Mouse (Mus musculus) gastrocnemius, adult 8-10 months (tissue): Measurements from ENCODE around the gene Treml4. TPM values are rescaled to one million over a fixed set of nuclear protein-coding genes. Genes with fewer than 3 reads are reported as not detected.

Experiments
- DNase-seq, 2 experiments: peaks; one replicate each; pipeline ENCODE4 v3.0.0; 2022; ENCODE audit warnings: low spot score in 2 of 2
- total RNA-seq, 4 experiments: library from RNA; stranded (reverse); gene quantifications; 2 replicates each; pipeline ENCODE4 v1.2.4; 2022

Treml4 gene
- not detected for total RNA-seq

GRCm38 (mm10) chr17:48263741-48264362, at the start of gene Treml4:
Gene Treml4, plus strand, starts transcription at chr17:48264295.
- no peak for DNase-seq

GRCm38 (mm10) chr17:48215429-48215828, 48.7 kb upstream of the Treml4 start:
- no peak for DNase-seq

- no peak for DNase-seq
These were observed 33.4 kb upstream of the Treml4 start for GRCm38 (mm10) chr17:48230680-48231079.

- no peak for DNase-seq
These were observed 31.6 kb upstream of the Treml4 start, which contains the start of gene Trem1 for GRCm38 (mm10) chr17:48232518-48232917. Gene Trem1, plus strand, starts transcription at chr17:48232768.

GRCm38 (mm10) chr17:48233789-48234188, 30.3 kb upstream of the Treml4 start:
- no peak for DNase-seq

- no peak for DNase-seq
These were observed 29.5 kb upstream of the Treml4 start for GRCm38 (mm10) chr17:48234550-48234949.

- no peak for DNase-seq
These were observed 28.2 kb upstream of the Treml4 start for GRCm38 (mm10) chr17:48235773-48236370.

- DNase-seq = no peak
These were observed 26.5 kb upstream of the Treml4 start for GRCm38 (mm10) chr17:48237621-48238020.

- no peak for DNase-seq
These were observed 16.7 kb upstream of the Treml4 start, which contains the start of gene Trem3 for GRCm38 (mm10) chr17:48247221-48247928. Gene Trem3, plus strand, starts transcription at chr17:48247777.

GRCm38 (mm10) chr17:48249039-48249438, 15.1 kb upstream of the Treml4 start:
- DNase-seq = no peak

GRCm38 (mm10) chr17:48249501-48249900, 14.6 kb upstream of the Treml4 start:
- no peak for DNase-seq

GRCm38 (mm10) chr17:48250631-48251030, 13.5 kb upstream of the Treml4 start:
- DNase-seq = no peak

- DNase-seq = no peak
These were observed 7.5 kb upstream of the Treml4 start for GRCm38 (mm10) chr17:48256575-48256974.

- no peak for DNase-seq
These were observed 2.2 kb upstream of the Treml4 start for GRCm38 (mm10) chr17:48261868-48262267.

- no peak for DNase-seq
These were observed 567 bp downstream of the Treml4 start for GRCm38 (mm10) chr17:48264662-48265061.

GRCm38 (mm10) chr17:48266138-48266537, 2.0 kb downstream of the Treml4 start:
- DNase-seq = no peak

- no peak for DNase-seq
These were observed 2.7 kb downstream of the Treml4 start for GRCm38 (mm10) chr17:48266610-48267304.

- DNase-seq = no peak
These were observed 3.5 kb downstream of the Treml4 start for GRCm38 (mm10) chr17:48267591-48267990.

- DNase-seq = no peak
These were observed 4.2 kb downstream of the Treml4 start for GRCm38 (mm10) chr17:48268276-48268675.

GRCm38 (mm10) chr17:48269833-48270232, 5.7 kb downstream of the Treml4 start:
- DNase-seq = no peak

- no peak for DNase-seq
These were observed 8.1 kb downstream of the Treml4 start for GRCm38 (mm10) chr17:48272158-48272557.

GRCm38 (mm10) chr17:48272598-48272997, 8.5 kb downstream of the Treml4 start:
- no peak for DNase-seq
